Mouse (Mus musculus) left cerebral cortex, postnatal 36 days (tissue): Measurements from ENCODE around the gene Rab19. TPM values are rescaled to one million over a fixed set of nuclear protein-coding genes. Genes with fewer than 3 reads are reported as not detected.
A peak's percentile ranks its signal among the peaks of the same experiment; 100 is the strongest.
"Not testable (repeated sequence)": the region's sequence is repeated elsewhere in the genome, so short reads cannot be mapped to it uniquely, and the experiment has no call there.

Experiments
- DNase-seq, 2 experiments: peaks; one replicate each; pipeline ENCODE4 v3.0.0; 2021 to 2022; ENCODE audit warnings: low spot score in 2 of 2, mixed read lengths in 1 of 2
- intact Hi-C: fragments of 180-260 bp; cut with DNase I; formaldehyde crosslinking; loops from one replicate; pipeline ENCODE4 v1.15.1; 2025
- total RNA-seq, 2 experiments: library from RNA; stranded (reverse); gene quantifications; 2 replicates each; pipeline ENCODE4 v1.2.3; 2021

The Rab19 gene
- not detected for total RNA-seq

GRCm38 (mm10) chr6:39381125-39381880, at the start of gene Rab19:
Gene Rab19 (plus strand): TSS chr6:39381175.
- no peak for DNase-seq
- intact Hi-C loops = no loop called here

GRCm38 (mm10) chr6:39331998-39332700, 48.8 kb upstream of the Rab19 start:
- intact Hi-C loops = no loop called here
- no peak for DNase-seq

GRCm38 (mm10) chr6:39334224-39334623, 46.8 kb upstream of the Rab19 start:
- no peak for DNase-seq
- intact Hi-C loops = no loop called here

DNA sequence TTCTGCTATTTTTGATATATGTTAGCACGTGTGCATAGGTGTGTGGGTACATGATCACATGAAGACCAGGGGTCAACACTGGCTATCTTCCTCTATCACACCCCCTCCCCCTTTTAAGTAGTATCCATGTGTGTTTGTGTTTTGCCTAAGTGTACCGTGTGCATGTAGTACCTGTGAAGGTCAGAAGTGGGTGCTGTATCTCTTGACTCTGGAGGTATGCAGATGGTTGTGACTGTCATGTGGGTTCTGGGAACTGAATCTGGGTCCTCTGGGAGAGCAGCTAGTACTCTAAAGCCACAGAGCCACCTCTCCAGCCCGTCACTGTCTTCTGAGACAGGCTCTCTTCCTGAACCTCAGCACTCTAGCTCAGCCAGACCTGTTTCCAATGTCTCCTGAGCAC, 46.1 kb upstream of the Rab19 start:
- intact Hi-C loops = no loop called here
- no peak for DNase-seq

GRCm38 (mm10) chr6:39338359-39338758, 42.6 kb upstream of the Rab19 start:
- no peak for DNase-seq
- intact Hi-C loops = no loop called here

- intact Hi-C loops = loop anchor here (5.0 kb wide), 1 partner anchor 84 kb away; no protein-coding TSS in a partner anchor
- DNase-seq = no peak
These were observed 39.2 kb upstream of the Rab19 start for GRCm38 (mm10) chr6:39341798-39342197.

GRCm38 (mm10) chr6:39344020-39344419, 37.0 kb upstream of the Rab19 start:
- DNase-seq = peak; percentile 79 to 80
- intact Hi-C loops = loop anchor here (1.0 to 5.0 kb wide), 3 partner anchors 87 to 197 kb away; no protein-coding TSS in a partner anchor

- intact Hi-C loops = loop anchor here (2.0 kb wide), 1 partner anchor 199 kb away; no protein-coding TSS in a partner anchor
- no peak for DNase-seq
These were observed 35.5 kb upstream of the Rab19 start for GRCm38 (mm10) chr6:39345430-39345829.

GRCm38 (mm10) chr6:39346991-39347501, 33.9 kb upstream of the Rab19 start:
- intact Hi-C loops = no loop called here
- no peak for DNase-seq

DNA sequence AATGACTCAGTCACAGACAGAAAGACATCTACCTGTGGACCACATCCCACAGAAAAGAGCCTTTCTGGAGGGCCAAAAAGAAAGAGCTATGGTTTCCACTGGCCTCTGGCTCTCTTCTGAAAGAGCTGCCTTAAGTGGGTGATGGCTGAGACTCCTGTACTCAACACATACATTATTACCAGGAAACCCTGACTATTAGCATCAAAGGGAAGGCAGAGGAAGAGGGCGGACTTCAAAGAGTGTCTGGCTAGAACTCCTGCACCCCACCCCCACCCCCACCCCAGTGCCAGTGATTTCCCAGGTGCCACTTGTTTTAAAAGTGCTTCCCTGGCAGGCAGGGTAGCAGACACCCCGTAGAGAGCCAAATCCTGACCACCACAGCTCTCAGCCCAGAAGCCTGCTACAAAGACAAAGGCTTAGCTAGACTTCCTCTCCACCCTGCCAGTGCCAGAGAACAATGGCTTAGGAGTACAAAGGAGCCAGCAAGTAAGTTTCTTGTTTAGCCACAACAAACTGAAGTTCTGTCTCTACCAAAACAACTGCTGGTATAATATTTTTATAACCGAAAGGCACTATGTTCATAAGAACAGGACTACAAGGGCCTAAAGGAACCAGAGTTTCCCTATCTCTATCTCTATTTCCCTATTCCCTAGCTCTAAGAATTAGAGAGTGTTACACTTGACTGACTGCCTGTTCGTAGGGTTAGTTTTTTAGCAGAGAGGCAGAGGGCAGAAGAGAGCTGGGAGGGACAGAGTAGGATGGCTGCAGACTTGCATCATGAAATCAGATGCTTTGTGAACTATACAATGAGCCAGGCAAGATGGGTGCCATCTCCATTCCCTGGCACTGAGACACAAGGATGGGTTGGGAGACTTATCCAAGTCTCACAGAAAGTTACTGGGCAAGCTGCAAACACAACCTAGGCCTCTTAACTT, 32.8 kb upstream of the Rab19 start:
- intact Hi-C loops = no loop called here
- DNase-seq = no peak

GRCm38 (mm10) chr6:39348946-39349345, 32.0 kb upstream of the Rab19 start:
- intact Hi-C loops = no loop called here
- no peak for DNase-seq

GRCm38 (mm10) chr6:39359207-39359606, 21.8 kb upstream of the Rab19 start:
- intact Hi-C loops, DNase-seq: not testable (repeated sequence)

- intact Hi-C loops = no loop called here
- DNase-seq = no peak
These were observed 18.3 kb upstream of the Rab19 start for GRCm38 (mm10) chr6:39362684-39363083.

GRCm38 (mm10) chr6:39369631-39370030, 11.3 kb upstream of the Rab19 start:
- no peak for DNase-seq
- intact Hi-C loops = no loop called here

DNA sequence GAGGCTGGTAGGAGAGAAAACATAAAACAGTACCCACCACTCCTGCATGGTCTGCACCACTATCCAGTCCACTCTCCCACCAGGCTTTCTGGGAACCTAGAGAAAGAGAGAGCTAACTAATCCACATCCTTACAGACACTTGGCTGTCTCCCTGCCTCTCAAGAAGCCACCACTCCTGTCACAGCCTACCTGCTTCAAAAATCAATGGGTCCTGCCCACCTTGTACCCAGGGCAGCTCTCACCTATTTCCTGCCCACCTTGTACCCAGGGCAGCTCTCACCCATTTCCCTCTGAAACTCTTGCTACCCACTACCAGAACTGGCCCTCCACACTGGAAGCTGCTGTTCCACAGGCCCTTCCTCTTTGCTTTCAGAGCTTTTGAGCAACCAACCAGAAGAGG, 8.9 kb upstream of the Rab19 start:
- intact Hi-C loops = no loop called here
- no peak for DNase-seq

DNA sequence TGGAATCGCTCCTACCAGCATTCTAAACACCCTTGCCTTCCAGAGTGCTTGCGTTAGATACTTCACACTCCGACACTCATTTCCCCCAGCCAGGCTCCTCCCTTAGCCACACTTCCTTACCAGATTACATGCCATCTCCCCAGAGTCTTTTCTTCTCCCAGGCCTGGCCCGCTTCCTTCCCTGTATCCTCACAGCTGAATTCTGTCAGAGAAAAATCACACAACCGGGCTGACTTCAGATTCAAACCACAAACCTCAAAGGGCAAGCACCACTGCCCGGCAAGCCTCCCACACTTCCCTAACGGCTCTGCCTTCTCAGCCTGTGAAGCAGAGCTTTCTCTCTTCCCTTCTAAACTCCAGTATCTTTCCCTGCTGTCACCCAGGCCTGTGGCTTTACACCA, 8.2 kb upstream of the Rab19 start:
- intact Hi-C loops = no loop called here
- no peak for DNase-seq

GRCm38 (mm10) chr6:39373301-39373955, 7.5 kb upstream of the Rab19 start:
- DNase-seq = no peak
- intact Hi-C loops = no loop called here

GRCm38 (mm10) chr6:39376775-39377174, 4.2 kb upstream of the Rab19 start:
- DNase-seq = no peak
- intact Hi-C loops = no loop called here

- intact Hi-C loops = no loop called here
- DNase-seq = peak; percentile 86 to 90
These were observed 3.6 kb upstream of the Rab19 start, which contains the start of gene Slc37a3 for GRCm38 (mm10) chr6:39377311-39377827. Gene Slc37a3 (minus strand): TSS chr6:39377675.
